Mouse (Mus musculus) heart, embryonic 15.5 days (tissue): ENCODE results near the gene Ap5s1. TPM values are rescaled to one million over a fixed set of nuclear protein-coding genes. Genes with fewer than 3 reads are reported as not detected.

ENCODE experiments used
- ATAC-seq: fragments of 200-750 bp; cut with Nextera tagmentation; replicated peaks from 2 replicates; pipeline ENCODE4 v1.8.0; 2017; ENCODE audit warnings: low read depth, moderate TSS enrichment; ENCODE audit not compliant: insufficient number of reproducible peaks, insufficient read depth, low FRiP score
- H3K27ac ChIP-seq: fragments of 300-500 bp; sonication (generic); 2 replicates; pipeline ENCODE4 v1.5.1; 2015; ENCODE audit warnings: mild to moderate bottlenecking, inconsistent platforms
- H3K27me3 ChIP-seq: fragments of 300-500 bp; sonication (generic); 2 replicates; pipeline ENCODE4 v1.6.1; 2015; ENCODE audit warnings: inconsistent platforms
- H3K36me3 ChIP-seq: fragments of 300-500 bp; sonication (generic); 2 replicates; pipeline ENCODE4 v1.6.1; 2015; ENCODE audit warnings: mild to moderate bottlenecking, inconsistent platforms
- H3K4me1 ChIP-seq: fragments of 300-500 bp; sonication (generic); replicated peaks from 2 replicates; pipeline ENCODE4 v1.6.1; 2015; ENCODE audit warnings: inconsistent platforms
- H3K4me2 ChIP-seq: fragments of 300-500 bp; sonication (generic); 2 replicates; pipeline ENCODE4 v1.6.1; 2015; ENCODE audit warnings: inconsistent platforms, mild to moderate bottlenecking, moderate library complexity
- H3K4me3 ChIP-seq: fragments of 300-500 bp; sonication (generic); 2 replicates; pipeline ENCODE4 v1.5.1; 2015; ENCODE audit warnings: mild to moderate bottlenecking, inconsistent platforms
- H3K9ac ChIP-seq: fragments of 300-500 bp; sonication (generic); 2 replicates; pipeline ENCODE4 v1.6.1; 2015; ENCODE audit warnings: mild to moderate bottlenecking, inconsistent platforms
- H3K9me3 ChIP-seq: fragments of 300-500 bp; sonication (generic); replicated peaks from 2 replicates; pipeline ENCODE4 v1.6.1; 2016; ENCODE audit warnings: inconsistent platforms
- WGBS: fragments of 180-500 bp; shearing (Covaris S2); methylation state at CpG from one replicate; pipeline ENCODE4 v1.1.7; 2015; ENCODE audit warnings: mixed read lengths; 5-methylcytosine and 5-hydroxymethylcytosine counted together
- polyA plus RNA-seq: library from polyadenylated mRNA; unstranded; fragments of >200 nt; fragmentation: Nextera tagmentation; extraction: Ambion mirVana; gene quantifications from 2 replicates; pipeline ENCODE4 v1.2.1, GENCODE M21; 2015

Gene Ap5s1
- polyA plus RNA-seq, 1 experiment from 2014 or later, result 40.2 TPM

DNA sequence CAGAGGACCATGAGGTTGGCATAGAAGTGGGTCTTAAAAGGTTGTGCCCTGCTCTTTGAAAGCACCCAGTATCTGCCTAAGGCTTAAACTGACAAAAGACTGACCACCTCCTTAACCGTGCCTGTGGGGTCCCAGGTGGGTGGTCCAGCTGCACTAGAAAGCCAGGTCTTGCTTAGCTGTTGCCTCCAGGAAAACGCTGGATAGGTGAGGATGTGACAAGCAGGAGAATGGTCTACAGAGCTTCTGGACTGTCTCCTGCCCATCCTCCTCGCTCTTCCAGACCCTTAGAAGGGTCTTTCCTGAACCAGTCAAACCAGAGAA lies 19.3 kb upstream of the Ap5s1 start:
- Histone ChIP-seq H3K4me3 (peak overlapping the region; percentile 65), H3K27ac (peak overlapping the region; percentile 95), H3K36me3 (peaks cover 13% of the 10 kb centered on the region), H3K9ac (peak overlapping the region; percentile 58), H3K9me3 (no peaks in the 10 kb centered on the region), H3K4me1 (peaks cover 27% of the 10 kb centered on the region), H3K4me2 (peak overlapping the region; percentile 83), H3K27me3 (no peaks in the 10 kb centered on the region)
- 30% methylated on average over 3 of the region's 3 CpGs for WGBS
- no peak for ATAC-seq

DNA sequence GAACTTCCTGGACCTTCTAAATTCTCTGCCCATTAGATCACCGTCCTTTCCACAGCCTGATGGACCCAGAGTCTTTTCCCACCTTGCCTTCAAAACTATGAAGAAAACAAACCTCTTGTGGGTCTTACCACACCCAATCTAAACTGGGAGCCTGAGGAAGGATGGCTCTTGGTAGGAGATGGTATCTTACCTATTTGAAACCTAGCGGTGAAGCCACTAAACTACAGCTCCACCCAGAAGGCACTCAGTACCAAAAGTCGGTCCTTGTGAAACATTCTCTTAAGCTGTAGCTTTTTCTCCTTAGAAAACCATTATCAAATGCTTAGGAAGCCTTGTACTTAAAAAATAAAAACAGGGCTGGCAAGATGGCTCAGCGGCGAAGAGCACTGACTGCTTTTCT lies 18.6 kb upstream of the Ap5s1 start:
- Histone ChIP-seq H3K36me3 (peaks cover 20% of the 10 kb centered on the region), H3K9me3 (no peaks in the 10 kb centered on the region), H3K27ac (no peak overlapping the region), H3K4me3 (no peak overlapping the region), H3K9ac (no peak overlapping the region), H3K4me1 (peaks cover 27% of the 10 kb centered on the region), H3K27me3 (no peaks in the 10 kb centered on the region), H3K4me2 (peak overlapping the region; percentile 83; the same call in 1 of the 2 replicates)
- ATAC-seq, result no peak
- WGBS, result 90% methylated on average over 5 of the region's 5 CpGs

DNA sequence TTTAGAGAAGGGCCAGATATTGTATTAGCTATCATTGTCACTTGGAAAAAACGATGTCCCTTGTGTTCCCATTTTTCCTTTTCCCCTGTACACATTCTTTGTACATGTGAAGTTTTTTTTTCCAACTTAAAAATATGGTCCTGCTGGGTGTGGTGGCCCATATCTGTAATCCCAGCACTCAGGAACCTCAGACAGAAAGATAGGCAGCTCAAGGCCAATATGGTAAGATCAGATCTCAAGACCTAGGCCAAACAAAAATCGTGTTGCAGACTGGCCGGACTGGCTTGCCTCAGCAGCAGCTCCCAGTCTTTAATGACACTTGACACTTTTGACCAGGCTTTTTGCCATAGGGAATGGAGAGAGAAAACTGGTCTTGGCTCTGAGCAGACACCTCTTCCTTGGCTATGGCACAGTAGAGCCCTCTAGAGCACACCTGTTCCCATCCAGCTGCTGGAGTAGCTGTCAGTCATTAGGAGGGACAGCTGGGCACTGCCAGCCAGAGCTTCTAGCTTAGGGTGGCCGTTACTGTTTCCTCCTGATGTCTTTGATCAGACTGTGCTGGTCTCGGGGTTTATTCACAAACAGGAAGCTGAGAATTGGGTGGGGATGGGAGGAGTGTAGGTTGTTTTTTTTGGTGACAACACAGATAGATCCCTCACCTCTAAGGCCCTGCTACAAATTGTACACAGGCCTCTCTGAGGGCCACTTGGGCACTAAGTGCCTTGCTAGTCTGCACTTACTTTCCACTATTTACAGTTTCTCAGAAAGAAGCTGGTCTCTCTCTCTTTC lies 17.2 kb upstream of the Ap5s1 start:
- no peak overlapping the region for H3K4me2 ChIP-seq
- H3K27ac ChIP-seq, result no peak overlapping the region
- WGBS, result 52% methylated on average over 5 of the region's 5 CpGs

DNA sequence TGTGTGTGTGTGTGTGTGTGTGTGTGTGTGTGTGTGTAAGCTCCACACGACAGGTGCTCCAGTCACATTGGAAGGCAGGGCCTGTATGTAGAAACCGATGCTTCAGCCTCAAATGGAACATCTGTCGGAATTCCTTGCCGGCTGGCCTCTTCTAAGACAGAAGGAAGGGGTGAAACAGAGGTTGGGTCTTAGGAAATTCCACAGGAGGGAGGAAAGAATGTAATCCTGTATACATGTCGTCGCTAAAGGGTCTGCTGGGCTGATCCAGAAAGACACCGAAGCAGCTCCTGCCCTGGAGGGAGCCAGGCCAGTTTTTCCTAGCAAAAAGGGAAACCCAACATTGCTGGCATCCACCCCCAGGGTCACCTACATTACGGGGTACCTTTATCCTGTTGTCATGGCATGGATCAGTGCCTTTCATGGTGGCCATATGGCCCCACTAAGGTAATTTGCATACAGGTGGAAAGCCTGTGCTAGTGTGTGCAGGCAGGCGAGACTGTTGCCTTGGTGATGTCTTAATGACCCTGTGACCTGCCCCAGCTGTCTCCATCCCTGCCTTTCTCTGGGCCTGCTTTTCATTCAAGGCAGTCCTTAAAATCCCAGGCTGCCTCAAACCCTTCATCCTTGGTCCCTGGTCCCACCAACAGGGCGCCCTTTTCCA lies 16.4 kb upstream of the Ap5s1 start:
- ATAC-seq, result no peak
- Histone ChIP-seq H3K9ac (no peak overlapping the region), H3K36me3 (peaks cover 39% of the 10 kb centered on the region)

More for the DNA sequence above, 17.2 kb upstream of the Ap5s1 start:
- Histone ChIP-seq H3K9me3 (no peaks in the 10 kb centered on the region), H3K36me3 (peaks cover 34% of the 10 kb centered on the region), H3K27me3 (no peaks in the 10 kb centered on the region), H3K4me1 (peaks cover 27% of the 10 kb centered on the region), H3K4me3 (no peak overlapping the region), H3K9ac (no peak overlapping the region)
- ATAC-seq, result no peak

DNA sequence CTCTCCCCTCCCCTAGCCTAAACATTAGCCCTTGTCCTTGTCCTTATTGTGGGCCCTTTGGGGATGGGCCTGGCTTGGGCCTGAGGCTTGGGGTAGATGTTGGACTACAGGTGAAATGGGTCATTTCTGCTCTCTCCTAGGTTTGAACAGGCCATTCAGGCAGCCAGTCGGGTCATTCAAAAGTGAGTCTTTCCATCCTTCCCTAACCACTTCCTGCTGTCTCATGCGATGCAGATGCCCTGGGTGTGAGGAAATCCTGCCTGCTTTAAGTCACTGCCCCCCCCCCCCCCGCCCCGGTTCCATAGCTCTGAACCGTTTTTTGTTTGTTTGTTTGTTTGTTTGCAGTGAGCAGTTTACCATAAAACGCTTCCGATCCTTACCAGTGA lies 15.9 kb upstream of the Ap5s1 start:
- H3K4me1 ChIP-seq, result peaks cover 21% of the 10 kb centered on the region
- 70% methylated on average over 7 of the region's 7 CpGs for WGBS
- no peak overlapping the region for H3K4me3 ChIP-seq
- H3K27ac ChIP-seq, result no peak overlapping the region
- H3K27me3 ChIP-seq, result no peaks in the 10 kb centered on the region
- H3K4me2 ChIP-seq, result no peak overlapping the region
- no peaks in the 10 kb centered on the region for H3K9me3 ChIP-seq
- no peak for ATAC-seq
- H3K36me3 ChIP-seq, result peaks cover 39% of the 10 kb centered on the region
- H3K9ac ChIP-seq, result no peak overlapping the region

More for the DNA sequence above, 16.4 kb upstream of the Ap5s1 start:
- Histone ChIP-seq H3K4me3 (no peak overlapping the region), H3K4me2 (no peak overlapping the region), H3K27ac (no peak overlapping the region), H3K27me3 (no peaks in the 10 kb centered on the region), H3K9me3 (no peaks in the 10 kb centered on the region), H3K4me1 (peaks cover 27% of the 10 kb centered on the region)
- WGBS, result 54% methylated on average over 10 of the region's 10 CpGs

DNA sequence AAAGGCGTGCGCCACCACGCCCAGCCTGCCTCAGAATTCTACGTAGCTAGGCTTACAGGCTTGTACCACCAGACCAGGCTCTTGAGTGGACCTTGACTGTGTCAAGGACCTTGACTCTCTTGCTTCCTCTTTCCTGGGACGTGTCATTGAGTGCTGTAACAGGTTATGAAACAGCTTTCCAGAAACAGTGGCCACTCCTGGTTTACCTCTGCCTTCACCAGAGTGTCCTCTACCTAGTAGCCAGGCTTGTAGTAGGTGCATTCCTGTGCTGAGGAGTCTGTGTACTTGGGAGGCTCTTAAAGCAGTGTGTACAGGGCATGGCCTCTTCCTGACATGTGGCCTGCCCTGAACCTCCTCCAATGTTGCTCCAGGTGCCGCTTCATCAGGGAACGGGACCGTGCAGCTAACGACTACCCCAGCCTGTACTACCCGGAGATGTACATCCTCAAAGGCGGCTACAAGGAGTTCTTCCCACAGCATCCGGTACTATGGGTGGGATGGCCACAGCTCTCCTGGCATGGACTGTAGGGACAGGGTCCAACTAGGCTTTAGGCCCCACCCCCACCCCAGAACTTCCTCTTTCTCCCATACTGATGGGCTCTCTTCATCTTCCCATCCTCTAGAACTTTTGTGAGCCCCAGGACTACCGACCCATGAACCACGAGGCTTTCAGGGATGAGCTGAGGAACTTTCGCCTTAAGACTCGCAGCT lies 10.1 kb upstream of the Ap5s1 start:
- H3K4me2 ChIP-seq, result no peak overlapping the region
- H3K4me3 ChIP-seq, result no peak overlapping the region
- no peak overlapping the region for H3K27ac ChIP-seq
- no peaks in the 10 kb centered on the region for H3K4me1 ChIP-seq
- H3K36me3 ChIP-seq, result peaks cover 48% of the 10 kb centered on the region
- H3K27me3 ChIP-seq, result no peaks in the 10 kb centered on the region
- no peak overlapping the region for H3K9ac ChIP-seq
- ATAC-seq, result no peak
- WGBS, result 90% methylated on average over 16 of the region's 16 CpGs
- H3K9me3 ChIP-seq, result no peaks in the 10 kb centered on the region

DNA sequence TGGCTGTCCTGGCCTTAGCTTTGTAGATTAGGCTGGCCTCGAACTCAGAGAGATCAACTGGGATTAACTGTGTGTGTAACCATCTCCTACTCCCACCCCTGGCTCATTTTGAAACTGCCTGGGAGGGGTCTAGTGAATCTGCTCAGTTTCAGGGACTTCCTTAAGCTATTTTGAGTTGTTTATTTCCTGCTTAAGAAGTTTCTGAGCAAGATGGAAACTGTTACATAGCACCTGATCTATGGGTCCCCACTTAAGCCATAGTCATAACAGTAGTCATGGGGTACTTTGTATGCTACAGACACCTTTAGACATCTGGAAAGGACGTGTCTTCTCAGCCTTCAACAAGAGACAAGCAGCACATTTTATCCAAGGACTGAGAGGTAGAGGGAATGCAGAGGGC lies 6.2 kb upstream of the Ap5s1 start:
- H3K9ac ChIP-seq, result no peak overlapping the region
- peaks cover 16% of the 10 kb centered on the region; the same call in 1 of the 2 replicates for H3K36me3 ChIP-seq
- no peaks in the 10 kb centered on the region for H3K27me3 ChIP-seq
- ATAC-seq, result no peak
- H3K4me2 ChIP-seq, result no peak overlapping the region
- H3K9me3 ChIP-seq, result no peaks in the 10 kb centered on the region
- 71% methylated on average over 2 of the region's 2 CpGs for WGBS
- peaks cover 13% of the 10 kb centered on the region for H3K4me1 ChIP-seq
- H3K4me3 ChIP-seq, result no peak overlapping the region
- no peak overlapping the region for H3K27ac ChIP-seq

DNA sequence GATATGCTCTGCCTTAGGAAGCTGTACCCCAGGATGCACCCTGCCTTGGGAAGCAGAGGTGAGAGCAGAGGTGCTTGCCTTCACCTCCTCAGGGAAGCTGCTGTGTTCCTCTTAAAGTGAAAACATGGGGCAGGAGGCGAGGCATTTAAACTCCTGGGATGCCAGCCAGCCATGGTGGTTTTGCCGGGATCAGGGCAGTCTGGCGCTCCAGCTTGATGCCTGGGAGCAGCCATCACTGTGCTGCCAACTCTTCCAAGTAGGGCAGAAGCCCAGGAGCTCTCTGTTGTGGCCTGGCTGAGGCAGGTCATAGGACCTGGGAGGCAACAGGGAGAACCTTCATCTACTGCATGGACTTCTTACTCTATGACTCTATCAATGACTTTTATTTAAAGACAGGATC lies 5.6 kb upstream of the Ap5s1 start:
- Histone ChIP-seq H3K4me3 (no peak overlapping the region), H3K9me3 (no peaks in the 10 kb centered on the region), H3K27me3 (no peaks in the 10 kb centered on the region), H3K4me1 (peaks cover 13% of the 10 kb centered on the region), H3K27ac (no peak overlapping the region), H3K9ac (no peak overlapping the region), H3K36me3 (peaks cover 16% of the 10 kb centered on the region; the same call in 1 of the 2 replicates), H3K4me2 (no peak overlapping the region)
- no peak for ATAC-seq
- WGBS, result 84% methylated on average over 3 of the region's 3 CpGs

DNA sequence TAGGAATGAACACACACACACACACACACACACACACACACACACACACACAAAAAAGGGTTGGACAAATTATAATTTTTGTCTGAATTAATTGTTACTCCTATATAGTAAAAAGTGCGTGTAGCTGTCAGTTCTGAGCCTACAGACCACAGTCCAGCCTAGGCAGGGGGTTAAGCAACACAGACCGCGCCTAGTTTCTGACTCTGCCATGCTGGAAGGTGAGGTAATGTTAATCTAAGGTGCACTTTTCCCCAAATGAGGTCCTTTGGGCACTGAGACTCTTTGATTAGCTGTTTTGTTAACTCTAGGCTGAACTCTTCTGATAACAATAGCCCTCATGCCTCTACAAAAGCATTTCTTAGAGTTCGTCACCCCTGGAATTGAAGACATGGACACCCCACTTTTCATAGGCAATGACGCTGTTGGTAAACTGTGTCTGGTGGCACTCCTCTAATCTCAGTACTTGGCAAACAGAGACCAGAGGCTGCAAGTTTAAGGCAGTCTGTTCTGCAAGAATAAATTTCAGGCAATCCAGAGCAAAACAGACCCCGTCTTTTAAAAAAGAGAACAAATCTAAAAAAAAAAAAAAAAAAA lies 3.0 kb upstream of the Ap5s1 start:
- Histone ChIP-seq H3K36me3 (no peaks in the 10 kb centered on the region), H3K9ac (no peak overlapping the region), H3K27ac (peak overlapping the region; percentile 71), H3K4me2 (no peak overlapping the region), H3K4me3 (no peak overlapping the region), H3K9me3 (no peaks in the 10 kb centered on the region), H3K4me1 (peaks cover 13% of the 10 kb centered on the region), H3K27me3 (no peaks in the 10 kb centered on the region)
- WGBS, result 82% methylated on average over 6 of the region's 6 CpGs
- ATAC-seq, result no peak

DNA sequence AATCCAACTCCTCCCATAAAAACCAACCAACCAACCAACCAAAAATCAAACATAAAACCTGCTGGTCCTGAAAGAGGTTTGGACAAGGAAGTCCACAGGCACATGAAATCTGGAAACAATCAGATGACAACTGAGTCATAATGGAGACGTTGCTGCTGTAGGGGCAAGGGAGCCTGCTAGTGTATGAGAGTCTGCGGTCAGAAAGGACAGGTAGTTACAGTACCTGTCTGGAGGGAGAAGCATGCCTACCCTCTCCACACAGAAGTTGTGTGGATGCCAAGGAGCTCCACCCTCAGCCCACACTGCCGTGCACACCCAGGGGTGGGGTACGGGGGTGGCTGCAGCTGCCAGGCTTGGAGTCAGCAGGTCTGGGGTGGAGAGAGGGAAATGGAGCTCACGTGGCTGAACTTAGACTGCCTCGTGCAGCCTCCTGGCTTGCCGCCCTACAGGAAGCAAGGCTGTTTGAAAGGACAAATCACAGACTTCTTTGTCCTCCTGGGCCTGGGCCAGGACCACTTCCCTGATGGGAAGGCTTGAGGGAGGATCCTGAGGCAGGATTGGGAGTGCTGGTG lies 2.4 kb upstream of the Ap5s1 start:
- Histone ChIP-seq H3K4me3 (no peak overlapping the region; the same call in 1 of the 2 replicates), H3K4me1 (peaks cover 18% of the 10 kb centered on the region), H3K27me3 (no peaks in the 10 kb centered on the region), H3K9me3 (no peaks in the 10 kb centered on the region), H3K36me3 (no peaks in the 10 kb centered on the region), H3K27ac (peak overlapping the region; percentile 71), H3K4me2 (peak overlapping the region; percentile 31), H3K9ac (no peak overlapping the region)
- WGBS, result 27% methylated on average over 7 of the region's 7 CpGs
- peak; percentile 84 for ATAC-seq
